Mouse (Mus musculus) inflammation-experienced regulatory T-cells, adult 6 months (primary cell): ENCODE measurements around the gene H6pd. TPM values are rescaled to one million over a fixed set of nuclear protein-coding genes. Genes with fewer than 3 reads are reported as not detected.

ENCODE experiments used
- ATAC-seq: one replicate; pipeline ENCODE4 v1.8.0; 2017
- polyA plus RNA-seq, 3 experiments: library from polyadenylated mRNA; unstranded; fragments of 100-300 nt; shearing (Covaris generic); gene quantifications; one replicate each; pipeline ENCODE4 v1.2.1; 2017

H6pd gene
- polyA plus RNA-seq, 3 experiments from 2014 or later = 4.1 to 5.9 (median 5.0) TPM

GRCm38 (mm10) chr4:149998786-149999509, 9.9 kb downstream of the H6pd start:
- ATAC-seq = no peak

- no peak for ATAC-seq
These were observed 10.8 kb downstream of the H6pd start for GRCm38 (mm10) chr4:149997999-149998398.

- no peak for ATAC-seq
These were observed 12.4 kb downstream of the H6pd start for GRCm38 (mm10) chr4:149996440-149996839.

- no peak for ATAC-seq
These were observed 12.9 kb downstream of the H6pd start for GRCm38 (mm10) chr4:149995911-149996310.

GRCm38 (mm10) chr4:149994218-149994617, 14.6 kb downstream of the H6pd start:
- no peak for ATAC-seq

GRCm38 (mm10) chr4:149992670-149993032, 16.2 kb downstream of the H6pd start:
- ATAC-seq = no peak

GRCm38 (mm10) chr4:149991755-149992669, 16.8 kb downstream of the H6pd start:
- ATAC-seq = no peak

GRCm38 (mm10) chr4:149990954-149991633, 17.7 kb downstream of the H6pd start:
- ATAC-seq = peak; percentile 22

GRCm38 (mm10) chr4:149990212-149990953, 18.4 kb downstream of the H6pd start:
- ATAC-seq = no peak

GRCm38 (mm10) chr4:149988931-149989556, 19.8 kb downstream of the H6pd start:
- ATAC-seq = peak; percentile 97

GRCm38 (mm10) chr4:149988301-149988700, 20.5 kb downstream of the H6pd start:
- ATAC-seq = no peak

- no peak for ATAC-seq
These were observed 22.0 kb downstream of the H6pd start for GRCm38 (mm10) chr4:149986671-149987417.

GRCm38 (mm10) chr4:149983921-149984645, 24.7 kb downstream of the H6pd start:
- no peak for ATAC-seq

- no peak for ATAC-seq
These were observed 26.7 kb downstream of the H6pd start for GRCm38 (mm10) chr4:149982154-149982553.

- peak; percentile 86 for ATAC-seq
These were observed 29.0 kb downstream of the H6pd start for GRCm38 (mm10) chr4:149979819-149980308.

GRCm38 (mm10) chr4:149978820-149979219, 30.0 kb downstream of the H6pd start:
- ATAC-seq = no peak

GRCm38 (mm10) chr4:149977801-149978544, 30.9 kb downstream of the H6pd start:
- no peak for ATAC-seq

GRCm38 (mm10) chr4:149977181-149977580, 31.6 kb downstream of the H6pd start:
- no peak for ATAC-seq

GRCm38 (mm10) chr4:149975730-149976254, 33.0 kb downstream of the H6pd start:
- ATAC-seq = no peak
